Mouse (Mus musculus) lung, embryonic 16.5 days (tissue): Measurements from ENCODE around the gene Zfpm1. TPM values are rescaled to one million over a fixed set of nuclear protein-coding genes. Genes with fewer than 3 reads are reported as not detected.

Experiments used
- ATAC-seq: fragments of 200-750 bp; cut with Nextera tagmentation; 2 replicates; pipeline ENCODE4 v1.8.0; 2017; ENCODE audit warnings: low read depth, mild to moderate bottlenecking, moderate library complexity
- H3K27ac ChIP-seq: fragments of 300-500 bp; sonication (generic); 2 replicates; pipeline ENCODE4 v1.5.1; 2014; ENCODE audit warnings: mild to moderate bottlenecking, control low read depth, low read length
- H3K27me3 ChIP-seq: fragments of 300-500 bp; sonication (generic); 2 replicates; pipeline ENCODE4 v1.6.1; 2014; ENCODE audit warnings: low read depth, low read length, mixed read lengths; ENCODE audit not compliant: control insufficient read depth, insufficient read depth
- H3K36me3 ChIP-seq: fragments of 300-500 bp; sonication (generic); 2 replicates; pipeline ENCODE4 v1.6.1; 2014; ENCODE audit warnings: low read length; ENCODE audit not compliant: control insufficient read depth, insufficient read depth
- H3K4me1 ChIP-seq: fragments of 300-500 bp; sonication (generic); replicated peaks from 2 replicates; pipeline ENCODE4 v1.6.1; 2014; ENCODE audit warnings: low read length, mixed read lengths; ENCODE audit not compliant: control insufficient read depth, insufficient read depth
- H3K4me2 ChIP-seq: fragments of 300-500 bp; sonication (generic); 2 replicates; pipeline ENCODE4 v1.6.1; 2014; ENCODE audit warnings: low read depth, low read length, control low read depth
- H3K4me3 ChIP-seq: fragments of 300-500 bp; sonication (generic); 2 replicates; pipeline ENCODE4 v1.5.1; 2014; ENCODE audit warnings: mild to moderate bottlenecking, low read length, control low read depth
- H3K9ac ChIP-seq: fragments of 300-500 bp; sonication (generic); 2 replicates; pipeline ENCODE4 v1.6.1; 2014; ENCODE audit warnings: low read length, control low read depth
- H3K9me3 ChIP-seq: fragments of 300-500 bp; sonication (generic); 2 replicates; pipeline ENCODE4 v1.6.1; 2016; ENCODE audit warnings: low read length; ENCODE audit not compliant: control insufficient read depth
- WGBS: fragments of 180-500 bp; shearing (Covaris S2); extraction: QIAGEN DNeasy Blood & Tissue Kit; methylation state at CpG from one replicate; pipeline ENCODE4 v1.1.7; 2014; 5-methylcytosine and 5-hydroxymethylcytosine counted together
- polyA plus RNA-seq: library from polyadenylated mRNA; unstranded; fragments of >200 nt; fragmentation: Nextera tagmentation; extraction: Ambion mirVana; gene quantifications from 2 replicates; pipeline ENCODE4 v1.2.1, GENCODE M21; 2015

Gene Zfpm1
- polyA plus RNA-seq, 1 experiment from 2014 or later: 1.2 TPM

GRCm38 (mm10) chr8:122301866-122302265 is 19.9 kb downstream of the Zfpm1 start:
- no peaks in the 10 kb centered on the region for H3K27me3 ChIP-seq
- no peak for ATAC-seq
- no peak overlapping the region for H3K4me3 ChIP-seq
- H3K4me2 ChIP-seq: no peak overlapping the region
- no peaks in the 10 kb centered on the region for H3K36me3 ChIP-seq
- H3K27ac ChIP-seq: no peak overlapping the region
- peaks cover 21% of the 10 kb centered on the region for H3K4me1 ChIP-seq
- H3K9me3 ChIP-seq: no peaks in the 10 kb centered on the region
- 71% methylated on average over 5 of the region's 5 CpGs for whole genome bisulfite sequencing
- H3K9ac ChIP-seq: no peak overlapping the region

- H3K36me3 ChIP-seq: peaks cover 1% of the 10 kb centered on the region; the same call in 1 of the 2 replicates
- H3K4me1 ChIP-seq: peaks cover 17% of the 10 kb centered on the region
- H3K9ac ChIP-seq: no peak overlapping the region
- H3K27ac ChIP-seq: no peak overlapping the region
- WGBS: 55% methylated on average over 6 of the region's 6 CpGs
- no peaks in the 10 kb centered on the region for H3K27me3 ChIP-seq
- ATAC-seq: peak; percentile 79
- H3K4me2 ChIP-seq: no peak overlapping the region
- no peaks in the 10 kb centered on the region for H3K9me3 ChIP-seq
- no peak overlapping the region for H3K4me3 ChIP-seq
These were observed 21.5 kb downstream of the Zfpm1 start for GRCm38 (mm10) chr8:122303451-122303850.

- WGBS: 44% methylated on average over 3 of the region's 3 CpGs
- Histone ChIP-seq H3K36me3 (peaks cover 3% of the 10 kb centered on the region; the same call in 1 of the 2 replicates), H3K4me1 (peaks cover 17% of the 10 kb centered on the region), H3K27ac (0 out of 2 replicates have a peak overlapping the region, but pooled peaks have one; percentile 5), H3K9me3 (no peaks in the 10 kb centered on the region), H3K4me2 (no peak overlapping the region), H3K4me3 (no peak overlapping the region), H3K9ac (no peak overlapping the region), H3K27me3 (no peaks in the 10 kb centered on the region)
- ATAC-seq: peak; percentile 18
These were observed 22.1 kb downstream of the Zfpm1 start for GRCm38 (mm10) chr8:122304058-122304457.

- Histone ChIP-seq H3K27me3 (no peaks in the 10 kb centered on the region), H3K9ac (no peak overlapping the region), H3K27ac (no peak overlapping the region), H3K4me3 (no peak overlapping the region), H3K36me3 (peaks cover 3% of the 10 kb centered on the region; the same call in 1 of the 2 replicates), H3K9me3 (no peaks in the 10 kb centered on the region), H3K4me2 (no peak overlapping the region), H3K4me1 (peaks cover 23% of the 10 kb centered on the region)
- no peak for ATAC-seq
- WGBS: 75% methylated on average over 26 of the region's 26 CpGs
These were observed 24.9 kb downstream of the Zfpm1 start for GRCm38 (mm10) chr8:122306660-122307399.

GRCm38 (mm10) chr8:122307836-122308235 is 25.9 kb downstream of the Zfpm1 start:
- WGBS: 85% methylated on average over 8 of the region's 8 CpGs
- Histone ChIP-seq H3K9ac (no peak overlapping the region), H3K9me3 (no peaks in the 10 kb centered on the region), H3K27ac (no peak overlapping the region), H3K4me2 (no peak overlapping the region), H3K36me3 (peaks cover 3% of the 10 kb centered on the region; the same call in 1 of the 2 replicates), H3K4me3 (no peak overlapping the region), H3K4me1 (peaks cover 15% of the 10 kb centered on the region), H3K27me3 (no peaks in the 10 kb centered on the region)
- no peak for ATAC-seq

GRCm38 (mm10) chr8:122309272-122309671 is 27.3 kb downstream of the Zfpm1 start:
- H3K27ac ChIP-seq: no peak overlapping the region
- H3K4me2 ChIP-seq: no peak overlapping the region
- peaks cover 3% of the 10 kb centered on the region; the same call in 1 of the 2 replicates for H3K36me3 ChIP-seq
- ATAC-seq: no peak
- H3K4me3 ChIP-seq: no peak overlapping the region
- no peak overlapping the region for H3K9ac ChIP-seq
- H3K9me3 ChIP-seq: no peaks in the 10 kb centered on the region
- no peaks in the 10 kb centered on the region for H3K27me3 ChIP-seq
- 29% methylated on average over 12 of the region's 12 CpGs for WGBS
- peaks cover 14% of the 10 kb centered on the region for H3K4me1 ChIP-seq

- Histone ChIP-seq H3K36me3 (peaks cover 3% of the 10 kb centered on the region; the same call in 1 of the 2 replicates), H3K27ac (no peak overlapping the region)
- WGBS: 47% methylated on average over 2 of the region's 2 CpGs
These were observed 29.2 kb downstream of the Zfpm1 start for GRCm38 (mm10) chr8:122311115-122311514.

GRCm38 (mm10) chr8:122312553-122312952 is 30.6 kb downstream of the Zfpm1 start:
- H3K4me1 ChIP-seq: peaks cover 18% of the 10 kb centered on the region
- ATAC-seq: no peak
- no peaks in the 10 kb centered on the region for H3K27me3 ChIP-seq
- no peak overlapping the region for H3K27ac ChIP-seq
- H3K9me3 ChIP-seq: no peaks in the 10 kb centered on the region
- 77% methylated on average over 2 of the region's 2 CpGs for WGBS
- H3K36me3 ChIP-seq: peaks cover 3% of the 10 kb centered on the region; the same call in 1 of the 2 replicates
- no peak overlapping the region for H3K9ac ChIP-seq
- no peak overlapping the region for H3K4me2 ChIP-seq
- no peak overlapping the region for H3K4me3 ChIP-seq

More at GRCm38 (mm10) chr8:122311115-122311514, 29.2 kb downstream of the Zfpm1 start:
- H3K9me3 ChIP-seq: no peaks in the 10 kb centered on the region
- H3K9ac ChIP-seq: no peak overlapping the region
- H3K4me1 ChIP-seq: peaks cover 18% of the 10 kb centered on the region
- no peak for ATAC-seq
- no peak overlapping the region for H3K4me3 ChIP-seq
- no peak overlapping the region for H3K4me2 ChIP-seq
- no peaks in the 10 kb centered on the region for H3K27me3 ChIP-seq

- ATAC-seq: no peak
- H3K4me2 ChIP-seq: no peak overlapping the region
- WGBS: 36% methylated on average over 12 of the region's 12 CpGs
- H3K27me3 ChIP-seq: no peaks in the 10 kb centered on the region
- H3K9ac ChIP-seq: no peak overlapping the region
- no peaks in the 10 kb centered on the region for H3K9me3 ChIP-seq
- no peak overlapping the region for H3K4me3 ChIP-seq
- H3K36me3 ChIP-seq: peaks cover 3% of the 10 kb centered on the region; the same call in 1 of the 2 replicates
- peaks cover 20% of the 10 kb centered on the region for H3K4me1 ChIP-seq
- H3K27ac ChIP-seq: no peak overlapping the region
These were observed 31.4 kb downstream of the Zfpm1 start for GRCm38 (mm10) chr8:122313310-122313709.
